Mouse (Mus musculus): ENCODE measurements around the gene Agtpbp1. TPM values are rescaled to one million over a fixed set of nuclear protein-coding genes. Genes with fewer than 3 reads are reported as not detected.

Agtpbp1 gene
- polyA plus RNA-seq, 1 experiment = 10.1 TPM

GRCm38 (mm10) chr13:59413885-59414284 lies 171.1 kb downstream of the Agtpbp1 start:
- no peak overlapping the region for H3ac ChIP-seq (ENCODE audit: control insufficient read depth, insufficient read length)
- H3K79me2 ChIP-seq (ENCODE audit: control insufficient read depth, insufficient read depth) = no peaks in the 10 kb centered on the region
- H3K4me3 ChIP-seq = no peak overlapping the region
- TF ChIP-seq E2F4 (IDR thresholded peaks at IDR 0.05; ENCODE audit: insufficient read depth) = no peak
- TF ChIP-seq MYOD1 (IDR thresholded peaks at IDR 0.05; ENCODE audit: control insufficient read depth in 1 of 3, insufficient read length in 2 of 3, low read depth in 2 of 3) = no peak
- TF ChIP-seq USF1 (IDR thresholded peaks at IDR 0.05; ENCODE audit: low read depth) = no peak
- no peak for TF ChIP-seq REST (IDR thresholded peaks at IDR 0.05; ENCODE audit: insufficient read depth, insufficient read length)
- TF ChIP-seq MAX (IDR thresholded peaks at IDR 0.05; ENCODE audit: low read depth) = no peak
- no peak for TF ChIP-seq CEBPB (IDR thresholded peaks at IDR 0.05; ENCODE audit: insufficient read depth, poor library complexity, severe bottlenecking)
- no peak for TF ChIP-seq TCF3 (IDR thresholded peaks at IDR 0.05; ENCODE audit: insufficient read length, low read depth)
- TF ChIP-seq TCF12 (IDR thresholded peaks at IDR 0.05; ENCODE audit: insufficient read depth, poor library complexity, severe bottlenecking) = no peak
- no peak for TF ChIP-seq POLR2AphosphoS2 (IDR thresholded peaks at IDR 0.05; ENCODE audit: insufficient read length, low read depth)
- no peak for TF ChIP-seq MYOG (IDR thresholded peaks at IDR 0.05; ENCODE audit: control insufficient read depth in 1 of 3, insufficient read depth in 1 of 3, insufficient read length in 2 of 3, low read depth in 2 of 3)
- no peak for TF ChIP-seq SRF (IDR thresholded peaks at IDR 0.05; ENCODE audit: control insufficient read depth, insufficient read length, low read depth)
- no peak for TF ChIP-seq POLR2A (IDR thresholded peaks at IDR 0.05; ENCODE audit: insufficient read length, low read depth)
- H3K27me3 ChIP-seq (ENCODE audit: control insufficient read depth, insufficient read depth, insufficient read length) = peaks cover 11% of the 10 kb centered on the region
- H3K36me3 ChIP-seq (ENCODE audit: control insufficient read depth, insufficient read depth) = no peaks in the 10 kb centered on the region
- H3K4me2 ChIP-seq (ENCODE audit: low read depth) = no peak overlapping the region

- Histone ChIP-seq H3K4me3 (no peak overlapping the region), H3K4me2 (ENCODE audit: low read depth) (no peak overlapping the region), H3ac (ENCODE audit: control insufficient read depth, insufficient read length) (no peak overlapping the region), H3K27me3 (ENCODE audit: control insufficient read depth, insufficient read depth, insufficient read length) (peaks cover 11% of the 10 kb centered on the region), H3K36me3 (ENCODE audit: control insufficient read depth, insufficient read depth) (no peaks in the 10 kb centered on the region), H3K79me2 (ENCODE audit: control insufficient read depth, insufficient read depth) (no peaks in the 10 kb centered on the region)
- TF ChIP-seq POLR2AphosphoS2 (IDR thresholded peaks at IDR 0.05; ENCODE audit: insufficient read length, low read depth) (no peak), MAX (IDR thresholded peaks at IDR 0.05; ENCODE audit: low read depth) (no peak), E2F4 (IDR thresholded peaks at IDR 0.05; ENCODE audit: insufficient read depth) (no peak), MYOD1 (IDR thresholded peaks at IDR 0.05; ENCODE audit: control insufficient read depth in 1 of 3, insufficient read length in 2 of 3, low read depth in 2 of 3) (no peak), SRF (IDR thresholded peaks at IDR 0.05; ENCODE audit: control insufficient read depth, insufficient read length, low read depth) (no peak)
These were observed 172.4 kb downstream of the Agtpbp1 start for GRCm38 (mm10) chr13:59412672-59413071.

DNA sequence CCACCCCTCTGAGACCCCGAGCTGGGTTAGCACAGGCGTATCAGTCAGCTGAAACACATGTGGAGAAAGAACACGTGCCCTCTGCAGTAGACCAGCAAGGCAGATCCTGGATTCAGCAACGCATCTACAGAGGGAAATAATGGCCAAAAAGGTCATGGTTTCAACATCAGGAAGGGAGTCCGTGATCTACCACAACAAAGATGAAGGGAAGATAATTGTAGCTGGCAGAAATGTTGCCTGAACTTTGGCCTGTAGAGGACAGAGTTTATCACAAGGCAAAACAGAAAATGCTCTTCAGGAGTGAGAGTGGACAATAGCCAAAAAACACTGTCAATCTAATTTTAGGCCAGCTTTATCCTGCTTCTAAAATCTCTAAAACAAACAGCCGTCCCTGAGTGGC lies 177.8 kb downstream of the Agtpbp1 start:
- no peak overlapping the region for H3K4me3 ChIP-seq
- no peaks in the 10 kb centered on the region for H3K36me3 ChIP-seq (ENCODE audit: control insufficient read depth, insufficient read depth)
- no peaks in the 10 kb centered on the region for H3K27me3 ChIP-seq (ENCODE audit: control insufficient read depth, insufficient read depth, insufficient read length)
- no peak for TF ChIP-seq MYOD1 (IDR thresholded peaks at IDR 0.05; ENCODE audit: control insufficient read depth in 1 of 3, insufficient read length in 2 of 3, low read depth in 2 of 3)
- no peak for TF ChIP-seq E2F4 (IDR thresholded peaks at IDR 0.05; ENCODE audit: insufficient read depth)
- no peak for TF ChIP-seq USF1 (IDR thresholded peaks at IDR 0.05; ENCODE audit: low read depth)
- no peak for TF ChIP-seq POLR2AphosphoS2 (IDR thresholded peaks at IDR 0.05; ENCODE audit: insufficient read length, low read depth)
- TF ChIP-seq REST (IDR thresholded peaks at IDR 0.05; ENCODE audit: insufficient read depth, insufficient read length) = no peak
- TF ChIP-seq TCF3 (IDR thresholded peaks at IDR 0.05; ENCODE audit: insufficient read length, low read depth) = no peak
- no peaks in the 10 kb centered on the region for H3K79me2 ChIP-seq (ENCODE audit: control insufficient read depth, insufficient read depth)
- H3ac ChIP-seq (ENCODE audit: control insufficient read depth, insufficient read length) = no peak overlapping the region
- H3K4me2 ChIP-seq (ENCODE audit: low read depth) = no peak overlapping the region

DNA sequence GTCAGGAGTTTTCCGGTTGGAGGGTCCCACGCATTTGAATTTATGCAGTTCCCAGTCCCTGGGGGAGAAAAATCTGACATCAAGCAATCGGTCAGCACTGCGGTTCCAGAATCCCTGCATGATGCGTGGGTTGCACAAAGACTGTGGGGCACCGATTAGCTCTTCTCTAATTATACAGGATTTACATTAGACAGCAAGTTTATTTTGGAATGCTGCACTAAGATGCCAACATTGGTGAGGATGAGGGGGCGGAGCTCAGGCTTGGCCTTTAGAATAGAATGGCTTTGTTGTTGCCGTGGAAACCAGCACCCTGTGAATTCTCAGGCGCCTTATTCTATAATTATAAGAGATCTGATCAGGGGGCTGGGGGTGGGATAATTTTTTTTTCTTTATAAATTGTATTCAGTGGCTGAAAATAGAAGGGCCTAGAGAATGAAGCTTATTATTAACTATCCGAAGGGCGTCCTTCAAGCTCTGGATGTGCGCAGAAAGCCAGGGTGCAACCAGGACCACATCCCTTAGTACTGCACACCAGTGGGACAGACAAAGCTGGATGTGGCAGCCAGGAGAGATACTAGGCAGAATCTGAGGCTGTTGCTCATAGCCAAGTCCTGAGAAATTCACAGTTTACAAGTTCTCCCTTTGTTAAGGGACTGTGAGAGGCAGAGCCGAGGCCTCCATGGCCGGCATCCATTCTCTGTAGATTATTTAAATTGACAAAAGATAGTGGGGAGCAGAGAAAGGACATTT lies 182.8 kb downstream of the Agtpbp1 start:
- Histone ChIP-seq H3K4me2 (ENCODE audit: low read depth) (no peak overlapping the region), H3K27me3 (ENCODE audit: control insufficient read depth, insufficient read depth, insufficient read length) (peaks cover 13% of the 10 kb centered on the region), H3ac (ENCODE audit: control insufficient read depth, insufficient read length) (no peak overlapping the region), H3K36me3 (ENCODE audit: control insufficient read depth, insufficient read depth) (no peaks in the 10 kb centered on the region), H3K4me3 (no peak overlapping the region), H3K79me2 (ENCODE audit: control insufficient read depth, insufficient read depth) (no peaks in the 10 kb centered on the region)
- TF ChIP-seq SRF (IDR thresholded peaks at IDR 0.05; ENCODE audit: control insufficient read depth, insufficient read length, low read depth) = no peak
- no peak for TF ChIP-seq POLR2AphosphoS2 (IDR thresholded peaks at IDR 0.05; ENCODE audit: insufficient read length, low read depth)
- TF ChIP-seq MAX (IDR thresholded peaks at IDR 0.05; ENCODE audit: low read depth) = no peak
- TF ChIP-seq USF1 (IDR thresholded peaks at IDR 0.05; ENCODE audit: low read depth) = no peak
- no peak for TF ChIP-seq POLR2A (IDR thresholded peaks at IDR 0.05; ENCODE audit: insufficient read length, low read depth)
- no peak for TF ChIP-seq TCF3 (IDR thresholded peaks at IDR 0.05; ENCODE audit: insufficient read length, low read depth)
- no peak for TF ChIP-seq REST (IDR thresholded peaks at IDR 0.05; ENCODE audit: insufficient read depth, insufficient read length)
- no peak for TF ChIP-seq MYOD1 (IDR thresholded peaks at IDR 0.05; ENCODE audit: control insufficient read depth in 1 of 3, insufficient read length in 2 of 3, low read depth in 2 of 3)
- TF ChIP-seq TCF12 (IDR thresholded peaks at IDR 0.05; ENCODE audit: insufficient read depth, poor library complexity, severe bottlenecking) = no peak
- no peak for TF ChIP-seq E2F4 (IDR thresholded peaks at IDR 0.05; ENCODE audit: insufficient read depth)
- TF ChIP-seq CEBPB (IDR thresholded peaks at IDR 0.05; ENCODE audit: insufficient read depth, poor library complexity, severe bottlenecking) = no peak
- no peak for TF ChIP-seq MYOG (IDR thresholded peaks at IDR 0.05; ENCODE audit: control insufficient read depth in 1 of 3, insufficient read depth in 1 of 3, insufficient read length in 2 of 3, low read depth in 2 of 3)

DNA sequence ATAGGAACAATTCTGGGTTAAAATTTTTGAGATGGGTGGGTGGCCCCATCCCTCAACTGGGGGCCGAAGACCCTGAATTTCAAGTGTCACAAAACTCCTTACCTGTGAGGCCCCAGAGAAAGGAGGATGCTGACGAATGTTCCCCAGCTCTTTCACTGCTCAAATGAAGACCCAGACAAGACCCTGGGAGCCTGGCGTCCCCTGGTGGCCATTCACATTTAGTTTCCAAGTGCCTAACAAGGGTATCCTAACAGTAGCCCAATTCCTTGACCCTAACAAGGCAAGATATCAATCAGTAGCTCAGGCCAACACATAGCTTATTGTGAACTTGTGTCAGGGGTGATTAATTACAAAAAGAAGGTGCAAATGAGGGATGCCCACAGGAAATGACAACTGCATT lies 187.5 kb downstream of the Agtpbp1 start:
- Histone ChIP-seq H3K4me2 (ENCODE audit: low read depth) (no peak overlapping the region), H3K27me3 (ENCODE audit: control insufficient read depth, insufficient read depth, insufficient read length) (peaks cover 13% of the 10 kb centered on the region), H3K36me3 (ENCODE audit: control insufficient read depth, insufficient read depth) (no peaks in the 10 kb centered on the region), H3K79me2 (ENCODE audit: control insufficient read depth, insufficient read depth) (no peaks in the 10 kb centered on the region), H3K4me3 (no peak overlapping the region), H3ac (ENCODE audit: control insufficient read depth, insufficient read length) (no peak overlapping the region)
- TF ChIP-seq REST (IDR thresholded peaks at IDR 0.05; ENCODE audit: insufficient read depth, insufficient read length) (no peak), MAX (IDR thresholded peaks at IDR 0.05; ENCODE audit: low read depth) (no peak), MYOG (IDR thresholded peaks at IDR 0.05; ENCODE audit: control insufficient read depth in 1 of 3, insufficient read depth in 1 of 3, insufficient read length in 2 of 3, low read depth in 2 of 3) (no peak), CEBPB (IDR thresholded peaks at IDR 0.05; ENCODE audit: insufficient read depth, poor library complexity, severe bottlenecking) (no peak), SRF (IDR thresholded peaks at IDR 0.05; ENCODE audit: control insufficient read depth, insufficient read length, low read depth) (no peak)

Other genes with a start within 250 kb of the Agtpbp1 start
- gene Naa35, start within 50 bp of the Agtpbp1 start, polyA plus RNA-seq (2012; fragmentation: generic; extraction: Trizol) = 32.3 TPM
- gene Golm1, start 90.6 kb upstream of the Agtpbp1 start, polyA plus RNA-seq (2012; fragmentation: generic; extraction: Trizol) = 4.8 TPM
- gene 4921517D22Rik, start 108.9 kb upstream of the Agtpbp1 start, polyA plus RNA-seq (2012; fragmentation: generic; extraction: Trizol) = not detected
- not detected for gene Spata31d1a, start 125.1 kb upstream of the Agtpbp1 start, polyA plus RNA-seq (2012; fragmentation: generic; extraction: Trizol)
- not detected for gene Spata31d1b, start 127.1 kb upstream of the Agtpbp1 start, polyA plus RNA-seq (2012; fragmentation: generic; extraction: Trizol)
- not detected for gene Spata31d1d, start 146.5 kb upstream of the Agtpbp1 start, polyA plus RNA-seq (2012; fragmentation: generic; extraction: Trizol)
- not detected for gene 1700014D04Rik, start 161.5 kb upstream of the Agtpbp1 start, polyA plus RNA-seq (2012; fragmentation: generic; extraction: Trizol)
- gene Isca1, start 184.6 kb upstream of the Agtpbp1 start, polyA plus RNA-seq (2012; fragmentation: generic; extraction: Trizol) = 58.8 TPM
- gene Gm49354, start 197.0 kb upstream of the Agtpbp1 start, polyA plus RNA-seq (2012; fragmentation: generic; extraction: Trizol) = not detected
- 17.8 TPM for gene Tut7, start 237.9 kb upstream of the Agtpbp1 start, polyA plus RNA-seq (2012; fragmentation: generic; extraction: Trizol)